Mouse (Mus musculus) heart, embryonic 13.5 days (tissue): Measurements from ENCODE around the gene Fth1. TPM values are rescaled to one million over a fixed set of nuclear protein-coding genes. Genes with fewer than 3 reads are reported as not detected.
A peak's percentile ranks its signal among the peaks of the same experiment; 100 is the strongest.

ENCODE experiments used
- ATAC-seq: fragments of 200-750 bp; cut with Nextera tagmentation; 2 replicates; pipeline ENCODE4 v1.8.0; 2017; ENCODE audit warnings: moderate TSS enrichment; ENCODE audit not compliant: insufficient number of reproducible peaks, low FRiP score, low TSS enrichment; ENCODE audit errors: extremely low read depth
- H3K27ac ChIP-seq: fragments of 300-500 bp; sonication (generic); replicated peaks from 2 replicates; pipeline ENCODE4 v1.5.1; 2015; ENCODE audit warnings: moderate library complexity, mild to moderate bottlenecking, inconsistent platforms
- H3K27me3 ChIP-seq: fragments of 300-500 bp; sonication (generic); replicated peaks from 2 replicates; pipeline ENCODE4 v1.6.1; 2015; ENCODE audit warnings: mild to moderate bottlenecking, inconsistent platforms
- H3K36me3 ChIP-seq: fragments of 300-500 bp; sonication (generic); 2 replicates; pipeline ENCODE4 v1.6.1; 2015; ENCODE audit warnings: mild to moderate bottlenecking, inconsistent platforms
- H3K4me1 ChIP-seq: fragments of 300-500 bp; sonication (generic); 2 replicates; pipeline ENCODE4 v1.6.1; 2015; ENCODE audit warnings: inconsistent platforms
- H3K4me2 ChIP-seq: fragments of 300-500 bp; sonication (generic); 2 replicates; pipeline ENCODE4 v1.6.1; 2015; ENCODE audit warnings: inconsistent platforms, mild to moderate bottlenecking, moderate library complexity
- H3K4me3 ChIP-seq: fragments of 300-500 bp; sonication (generic); 2 replicates; pipeline ENCODE4 v1.5.1; 2015; ENCODE audit warnings: moderate library complexity, mild to moderate bottlenecking, inconsistent platforms
- H3K9ac ChIP-seq: fragments of 300-500 bp; sonication (generic); 2 replicates; pipeline ENCODE4 v1.6.1; 2015; ENCODE audit warnings: inconsistent platforms, mild to moderate bottlenecking, moderate library complexity
- H3K9me3 ChIP-seq: fragments of 300-500 bp; sonication (generic); 2 replicates; pipeline ENCODE4 v1.6.1; 2016; ENCODE audit warnings: inconsistent platforms
- WGBS: fragments of 180-500 bp; shearing (Covaris S2); methylation state at CpG from one replicate; pipeline ENCODE4 v1.1.7; 2015; ENCODE audit warnings: mixed read lengths; 5-methylcytosine and 5-hydroxymethylcytosine counted together
- polyA plus RNA-seq: library from polyadenylated mRNA; unstranded; fragments of >200 nt; fragmentation: Nextera tagmentation; extraction: Ambion mirVana; gene quantifications from 2 replicates; pipeline ENCODE4 v1.2.1, GENCODE M21; 2015

The Fth1 gene
- polyA plus RNA-seq, 1 experiment from 2014 or later, result 2,554 TPM

- Histone ChIP-seq H3K27ac (peak overlapping the region; percentile 61), H3K4me3 (no peak overlapping the region), H3K9ac (no peak overlapping the region), H3K27me3 (no peaks in the 10 kb centered on the region), H3K9me3 (peaks cover 6% of the 10 kb centered on the region; the same call in 1 of the 2 replicates), H3K36me3 (no peaks in the 10 kb centered on the region), H3K4me1 (peaks cover 40% of the 10 kb centered on the region), H3K4me2 (no peak overlapping the region)
- ATAC-seq, result no peak
- 61% methylated on average over 8 of the region's 8 CpGs for WGBS
Measured at GRCm38 (mm10) chr19:9945800-9946564, 34.4 kb upstream of the Fth1 start.

GRCm38 (mm10) chr19:9946986-9947385 lies 33.4 kb upstream of the Fth1 start:
- H3K4me3 ChIP-seq, result no peak overlapping the region
- ATAC-seq, result no peak
- no peaks in the 10 kb centered on the region for H3K36me3 ChIP-seq
- no peak overlapping the region for H3K4me2 ChIP-seq
- WGBS, result 69% methylated on average over 3 of the region's 3 CpGs
- no peaks in the 10 kb centered on the region for H3K27me3 ChIP-seq
- peaks cover 6% of the 10 kb centered on the region; the same call in 1 of the 2 replicates for H3K9me3 ChIP-seq
- H3K4me1 ChIP-seq, result peaks cover 37% of the 10 kb centered on the region
- H3K9ac ChIP-seq, result no peak overlapping the region
- H3K27ac ChIP-seq, result peak overlapping the region; percentile 34

GRCm38 (mm10) chr19:9952390-9952789 lies 28.0 kb upstream of the Fth1 start:
- Histone ChIP-seq H3K27me3 (no peaks in the 10 kb centered on the region), H3K9ac (no peak overlapping the region), H3K4me2 (no peak overlapping the region), H3K27ac (no peak overlapping the region), H3K4me1 (peaks cover 26% of the 10 kb centered on the region), H3K9me3 (peaks cover 6% of the 10 kb centered on the region; the same call in 1 of the 2 replicates), H3K4me3 (no peak overlapping the region), H3K36me3 (no peaks in the 10 kb centered on the region)
- ATAC-seq, result no peak
- WGBS, result 64% methylated on average over 3 of the region's 3 CpGs

- no peaks in the 10 kb centered on the region for H3K36me3 ChIP-seq
- H3K9me3 ChIP-seq, result peaks cover 6% of the 10 kb centered on the region; the same call in 1 of the 2 replicates
- no peak overlapping the region for H3K27ac ChIP-seq
- no peak overlapping the region for H3K4me3 ChIP-seq
- 78% methylated on average over 3 of the region's 3 CpGs for WGBS
- no peak overlapping the region for H3K9ac ChIP-seq
- no peak for ATAC-seq
- H3K4me2 ChIP-seq, result no peak overlapping the region
- no peaks in the 10 kb centered on the region for H3K27me3 ChIP-seq
- peaks cover 27% of the 10 kb centered on the region for H3K4me1 ChIP-seq
Measured at GRCm38 (mm10) chr19:9952912-9953311, 27.5 kb upstream of the Fth1 start.

GRCm38 (mm10) chr19:9954055-9954810 lies 26.2 kb upstream of the Fth1 start:
- ATAC-seq, result peak; percentile 24; the same call in 1 of the 2 replicates
- H3K4me1 ChIP-seq, result peaks cover 27% of the 10 kb centered on the region
- 30% methylated on average over 7 of the region's 7 CpGs for WGBS
- H3K4me2 ChIP-seq, result peak overlapping the region; percentile 42
- H3K27ac ChIP-seq, result peak overlapping the region; percentile 89
- H3K9me3 ChIP-seq, result peaks cover 6% of the 10 kb centered on the region; the same call in 1 of the 2 replicates
- H3K36me3 ChIP-seq, result no peaks in the 10 kb centered on the region
- H3K9ac ChIP-seq, result peak overlapping the region; percentile 25; the same call in 1 of the 2 replicates
- peak overlapping the region; percentile 16; the same call in 1 of the 2 replicates for H3K4me3 ChIP-seq
- no peaks in the 10 kb centered on the region for H3K27me3 ChIP-seq

GRCm38 (mm10) chr19:9954811-9955202 lies 25.6 kb upstream of the Fth1 start:
- 33% methylated on average over 5 of the region's 5 CpGs for WGBS
- peak overlapping the region; percentile 64 for H3K9ac ChIP-seq
- 0 out of 2 replicates have a peak, but pooled peaks have one; percentile 23 for ATAC-seq
- H3K27ac ChIP-seq, result peak overlapping the region; percentile 89
- 0 out of 2 replicates have a peak, but pooled peaks cover 2% of the 10 kb centered on the region for H3K9me3 ChIP-seq
- no peaks in the 10 kb centered on the region for H3K36me3 ChIP-seq
- H3K4me1 ChIP-seq, result peaks cover 27% of the 10 kb centered on the region
- peak overlapping the region; percentile 42 for H3K4me2 ChIP-seq
- H3K4me3 ChIP-seq, result peak overlapping the region; percentile 16; the same call in 1 of the 2 replicates
- H3K27me3 ChIP-seq, result no peaks in the 10 kb centered on the region

GRCm38 (mm10) chr19:9955438-9955837 lies 25.0 kb upstream of the Fth1 start:
- peak overlapping the region; percentile 89 for H3K27ac ChIP-seq
- no peaks in the 10 kb centered on the region for H3K9me3 ChIP-seq
- no peaks in the 10 kb centered on the region for H3K27me3 ChIP-seq
- WGBS, result 60% methylated on average over 1 of the region's 1 CpGs
- no peak overlapping the region for H3K9ac ChIP-seq
- peak overlapping the region; percentile 42; the same call in 1 of the 2 replicates for H3K4me2 ChIP-seq
- no peak overlapping the region for H3K4me3 ChIP-seq
- ATAC-seq, result no peak
- H3K4me1 ChIP-seq, result peaks cover 27% of the 10 kb centered on the region
- H3K36me3 ChIP-seq, result no peaks in the 10 kb centered on the region

- no peak for ATAC-seq
- Histone ChIP-seq H3K4me1 (peaks cover 27% of the 10 kb centered on the region), H3K9me3 (no peaks in the 10 kb centered on the region), H3K27ac (no peak overlapping the region), H3K36me3 (no peaks in the 10 kb centered on the region), H3K9ac (no peak overlapping the region), H3K27me3 (no peaks in the 10 kb centered on the region), H3K4me3 (no peak overlapping the region), H3K4me2 (no peak overlapping the region)
- WGBS, result 56% methylated on average over 4 of the region's 4 CpGs
Measured at GRCm38 (mm10) chr19:9956624-9957388, 23.6 kb upstream of the Fth1 start.

- Histone ChIP-seq H3K4me3 (no peak overlapping the region), H3K27ac (no peak overlapping the region), H3K36me3 (no peaks in the 10 kb centered on the region), H3K9me3 (no peaks in the 10 kb centered on the region), H3K4me2 (no peak overlapping the region), H3K9ac (no peak overlapping the region), H3K4me1 (peaks cover 27% of the 10 kb centered on the region), H3K27me3 (no peaks in the 10 kb centered on the region)
- no peak for ATAC-seq
- WGBS, result 83% methylated on average over 5 of the region's 5 CpGs
Measured at GRCm38 (mm10) chr19:9957965-9958364, 22.4 kb upstream of the Fth1 start.

- Histone ChIP-seq H3K9ac (no peak overlapping the region), H3K4me1 (peaks cover 24% of the 10 kb centered on the region), H3K4me3 (no peak overlapping the region), H3K27ac (no peak overlapping the region), H3K27me3 (no peaks in the 10 kb centered on the region), H3K4me2 (no peak overlapping the region), H3K36me3 (no peaks in the 10 kb centered on the region), H3K9me3 (no peaks in the 10 kb centered on the region)
- WGBS, result 72% methylated on average over 5 of the region's 5 CpGs
- no peak for ATAC-seq
Measured at GRCm38 (mm10) chr19:9960769-9961168, 19.6 kb upstream of the Fth1 start.
